8 mouse cellular contexts compared by ENCODE assay signal in the genomic region with DNA sequence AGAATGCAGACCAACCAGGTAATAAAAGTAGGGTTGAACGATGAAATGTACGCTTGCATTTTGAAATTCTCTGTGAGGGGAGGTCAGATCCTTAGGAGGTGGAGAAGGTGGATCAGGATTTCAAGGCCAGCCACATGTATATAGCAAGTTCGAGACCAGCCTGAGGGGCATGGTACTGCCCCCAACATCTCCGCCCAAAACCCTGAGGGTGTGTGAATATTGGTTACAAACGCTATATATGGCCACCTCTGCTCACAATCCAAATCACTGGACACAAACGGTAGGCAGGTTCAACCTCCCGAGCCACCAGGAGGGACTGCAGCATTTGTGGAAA. TPM values are rescaled to one million over a fixed set of nuclear protein-coding genes. Genes with fewer than 3 reads are reported as not detected.
DNase-seq lines count a peak whose midpoint lies in the region; ATAC-seq and TF ChIP-seq lines count a peak whose summit lies in the region.

No protein-coding gene starts in this region.

- 0 out of 2 replicates have a peak overlapping the region, but pooled peaks have one; percentile 0 for H3K9ac ChIP-seq in heart, embryonic 11.5 days (ENCODE audit: low read depth, low read length)
- peak overlapping the region; percentile 32; the same call in 1 of the 2 replicates for H3K9ac ChIP-seq in ES-E14 (ENCODE audit: insufficient read depth, low read depth, low read length, poor library complexity, severe bottlenecking)

- 1% methylated on average over 7 of the region's 7 CpGs for WGBS in heart, embryonic 11.5 days (ENCODE audit: insufficient replicate concordance)
- whole genome bisulfite sequencing in hindbrain, embryonic 10.5 days, result 2% methylated on average over 7 of the region's 7 CpGs

- no peaks in the 10 kb centered on the region for H3K27me3 ChIP-seq in heart, embryonic 11.5 days (ENCODE audit: control insufficient read depth, insufficient read depth, low read length)
- no peaks in the 10 kb centered on the region for H3K27me3 ChIP-seq in hindbrain, embryonic 10.5 days (ENCODE audit: insufficient read depth, poor library complexity, severe bottlenecking)

- no peaks in the 10 kb centered on the region for H3K9me3 ChIP-seq in heart, embryonic 11.5 days (replicated peaks; ENCODE audit: control insufficient read depth, low read length)
- no peaks in the 10 kb centered on the region for H3K9me3 ChIP-seq in ES-E14 (ENCODE audit: control insufficient read depth, insufficient read depth, low read depth, low read length)
- H3K9me3 ChIP-seq in hindbrain, embryonic 10.5 days, result no peaks in the 10 kb centered on the region

- no peaks in the 10 kb centered on the region for H3K36me3 ChIP-seq in heart, embryonic 11.5 days (ENCODE audit: control insufficient read depth, insufficient read depth, low read length)
- H3K36me3 ChIP-seq in ES-E14 (ENCODE audit: control insufficient read depth, insufficient read depth, low read length, poor library complexity, severe bottlenecking), result peaks cover 1% of the 10 kb centered on the region; the same call in 1 of the 2 replicates
- H3K36me3 ChIP-seq in hindbrain, embryonic 10.5 days, result peaks cover 28% of the 10 kb centered on the region

- H3K4me2 ChIP-seq in heart, embryonic 11.5 days, result peak overlapping the region; percentile 74

- in situ Hi-C loops in ES-E14 (cut with MboI; ENCODE audit: low sequenced_read_pairs in 2 of 2, unreplicated experiment in 2 of 2), result loop anchor here in 1 of 2 experiments (25.0 kb wide), 1 partner anchor 682 kb away; no protein-coding TSS in a partner anchor

- peak; percentile 50; the same call in 1 of the 2 replicates for ATAC-seq in heart, embryonic 11.5 days (replicated peaks; ENCODE audit: insufficient number of reproducible peaks, low FRiP score, low TSS enrichment)
- ATAC-seq in megakaryocyte progenitor cell, adult 5-6 weeks (replicated peaks; ENCODE audit: poor library complexity), result peak; percentile 41

- H3K4me1 ChIP-seq in heart, embryonic 11.5 days (ENCODE audit: control insufficient read depth, insufficient read depth, low read length), result no peaks in the 10 kb centered on the region
- peaks cover 0 to 3% of the 10 kb centered on the region in 2 experiments; a peak in 1 of 4 replicates for H3K4me1 ChIP-seq in ES-E14 (ENCODE audit: control insufficient read depth in 2 of 2, insufficient read depth in 2 of 2, low read length in 2 of 2, poor library complexity in 1 of 2)
- peaks cover 15% of the 10 kb centered on the region for H3K4me1 ChIP-seq in hindbrain, embryonic 10.5 days (replicated peaks)

- H3K27ac ChIP-seq in heart, embryonic 11.5 days (ENCODE audit: low read depth, low read length), result no peak overlapping the region
- no peak overlapping the region for H3K27ac ChIP-seq in ES-E14 (ENCODE audit: insufficient read depth, low read depth, low read length, poor library complexity, severe bottlenecking)
- peak overlapping the region; percentile 94 for H3K27ac ChIP-seq in hindbrain, embryonic 10.5 days

- H3K4me3 ChIP-seq in heart, embryonic 11.5 days (ENCODE audit: low read depth, low read length), result peak overlapping the region; percentile 75
- peak overlapping the region; percentile 85 to 93 for H3K4me3 ChIP-seq in ES-E14 (ENCODE audit: insufficient read depth in 1 of 2, low read depth in 1 of 2, low read length in 2 of 2, poor library complexity in 1 of 2, severe bottlenecking in 1 of 2)
- H3K4me3 ChIP-seq in hindbrain, embryonic 10.5 days, result peak overlapping the region; percentile 81

- DNase-seq in heart, postnatal 4 days, result no peak
- DNase-seq in ES-E14 (ENCODE audit: low read depth, low spot score), result no peak
- no peak for DNase-seq in hindbrain, embryonic 10.5 days (ENCODE audit: low spot score)
- no peak for DNase-seq in right cerebral cortex, postnatal 10 days (ENCODE audit: low spot score in 2 of 2)
- DNase-seq in cerebellum, postnatal 14 days, result no peak
- DNase-seq in thymus, postnatal 25 days, result no peak

TF ChIP-seq in ES-E14, 5 proteins besides CTCF, POLR2A, EP300 and RAD21:
- TF ChIP-seq ZC3H11A (IDR thresholded peaks at IDR 0.05; ENCODE audit: borderline replicate concordance, low read depth, low read length), result no peak
- TF ChIP-seq MAFK (IDR thresholded peaks at IDR 0.05; ENCODE audit: insufficient read depth, low read depth, low read length), result no peak
- no peak; the same call in 1 of the 2 replicates for TF ChIP-seq CHD2 (IDR thresholded peaks at IDR 0.05; ENCODE audit: low read depth, low read length)
- TF ChIP-seq HCFC1 (IDR thresholded peaks at IDR 0.05; ENCODE audit: borderline replicate concordance, insufficient read depth, low read length), result no peak
- TF ChIP-seq ZNF384 (IDR thresholded peaks at IDR 0.05; ENCODE audit: low read depth, low read length), result no peak
TF ChIP-seq in ES-E14: peak in this region for 0.

RNA-seq across cellular contexts. Expression of a gene that starts 0.3 kb away (rescaled TPM):
- 6.7 and 7.6 TPM in 2 replicates for polyA plus RNA-seq in heart, embryonic 11.5 days (2014; fragmentation: Nextera tagmentation; extraction: Ambion mirVana)
- total RNA-seq in heart, postnatal 4 days (2021), result 1 to 10 TPM; 3.9 TPM
- total RNA-seq in ES-E14 (2012; rRNA removed), result 5.4 and 6.2 TPM in 2 replicates
- 20.6 and 24.7 TPM in 2 replicates for polyA plus RNA-seq in hindbrain, embryonic 10.5 days (2016; fragmentation: Nextera tagmentation; extraction: Ambion mirVana)
- total RNA-seq in megakaryocyte progenitor cell, adult 5-6 weeks (2015), result 13.3 and 16.1 TPM in 2 replicates
- 9.2 and 15.1 TPM in 2 replicates for total RNA-seq in megakaryocyte progenitor cell, adult 5-6 weeks (2017)

RNA-seq across cellular contexts. Expression of a gene that starts 36.4 kb away (rescaled TPM):
- not detected in 2 replicates for polyA plus RNA-seq in heart, embryonic 11.5 days (2014; fragmentation: Nextera tagmentation; extraction: Ambion mirVana)
- not detected for total RNA-seq in heart, postnatal 4 days (2021)
- 0.26 and 0.31 TPM in 2 replicates for total RNA-seq in ES-E14 (2012; rRNA removed)
- 0.07 TPM in 1 of 2 replicates, not detected in the other for polyA plus RNA-seq in hindbrain, embryonic 10.5 days (2016; fragmentation: Nextera tagmentation; extraction: Ambion mirVana)
- total RNA-seq in megakaryocyte progenitor cell, adult 5-6 weeks (2015), result 0.05 and 0.25 TPM in 2 replicates
- total RNA-seq in megakaryocyte progenitor cell, adult 5-6 weeks (2017), result 0.10 TPM in 1 of 2 replicates, not detected in the other
